Mouse (Mus musculus) v-Abl transformed pro-B cells (cell line): Measurements from ENCODE around the gene Ddx21.

Experiments used
- in situ Hi-C, 2 experiments: fragments of 400-800 bp; cut with MboI; formaldehyde crosslinking; loops; one replicate each; pipeline ENCODE4 v1.15.1; 2025; ENCODE audit not compliant: unreplicated experiment in 2 of 2

Gene Ddx21

DNA sequence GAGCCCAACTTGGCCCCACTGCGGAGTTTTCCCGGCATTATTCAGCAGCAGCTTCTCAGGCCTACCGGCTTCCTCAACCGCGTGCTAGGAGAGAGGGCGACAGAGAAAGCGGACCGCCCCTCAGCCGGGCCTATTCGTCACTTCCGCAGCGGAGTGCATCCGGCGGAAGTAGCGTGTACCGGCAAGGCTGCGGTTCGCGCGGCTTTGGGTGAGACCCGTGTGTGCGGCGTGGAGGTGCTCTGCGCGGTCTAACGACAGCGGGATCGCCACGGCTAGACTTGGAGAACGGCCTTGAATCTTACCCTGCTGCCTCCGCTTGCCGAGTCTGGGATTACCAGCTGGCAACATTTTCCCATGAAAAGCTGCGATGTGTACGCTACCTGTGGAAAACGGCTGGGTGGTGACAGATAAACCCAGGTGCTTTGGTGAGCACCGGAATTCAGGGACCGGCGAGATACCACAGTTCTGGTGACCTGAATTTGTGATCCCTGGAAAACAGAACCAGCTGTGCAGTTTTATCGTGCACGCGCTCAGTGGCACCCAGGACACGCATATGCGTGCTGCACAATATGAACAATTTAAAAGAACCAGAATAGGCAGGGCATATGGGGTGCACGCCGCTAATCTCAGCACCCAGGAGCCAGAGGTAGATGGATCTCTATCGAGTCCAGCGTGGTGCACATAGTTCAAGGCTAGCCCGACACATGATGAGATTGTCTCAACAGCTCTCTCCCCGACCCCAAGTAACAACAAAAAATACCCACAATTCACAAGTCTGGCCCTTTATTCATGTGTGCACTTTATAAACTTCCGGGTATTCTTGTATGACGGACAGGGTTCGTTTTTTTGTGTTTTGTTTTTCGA is at the start of gene Ddx21:
Gene Ddx21, minus strand, starts transcription at position 105 of the 864 bp plus-strand sequence.
- in situ Hi-C loops, result no loop called here

DNA sequence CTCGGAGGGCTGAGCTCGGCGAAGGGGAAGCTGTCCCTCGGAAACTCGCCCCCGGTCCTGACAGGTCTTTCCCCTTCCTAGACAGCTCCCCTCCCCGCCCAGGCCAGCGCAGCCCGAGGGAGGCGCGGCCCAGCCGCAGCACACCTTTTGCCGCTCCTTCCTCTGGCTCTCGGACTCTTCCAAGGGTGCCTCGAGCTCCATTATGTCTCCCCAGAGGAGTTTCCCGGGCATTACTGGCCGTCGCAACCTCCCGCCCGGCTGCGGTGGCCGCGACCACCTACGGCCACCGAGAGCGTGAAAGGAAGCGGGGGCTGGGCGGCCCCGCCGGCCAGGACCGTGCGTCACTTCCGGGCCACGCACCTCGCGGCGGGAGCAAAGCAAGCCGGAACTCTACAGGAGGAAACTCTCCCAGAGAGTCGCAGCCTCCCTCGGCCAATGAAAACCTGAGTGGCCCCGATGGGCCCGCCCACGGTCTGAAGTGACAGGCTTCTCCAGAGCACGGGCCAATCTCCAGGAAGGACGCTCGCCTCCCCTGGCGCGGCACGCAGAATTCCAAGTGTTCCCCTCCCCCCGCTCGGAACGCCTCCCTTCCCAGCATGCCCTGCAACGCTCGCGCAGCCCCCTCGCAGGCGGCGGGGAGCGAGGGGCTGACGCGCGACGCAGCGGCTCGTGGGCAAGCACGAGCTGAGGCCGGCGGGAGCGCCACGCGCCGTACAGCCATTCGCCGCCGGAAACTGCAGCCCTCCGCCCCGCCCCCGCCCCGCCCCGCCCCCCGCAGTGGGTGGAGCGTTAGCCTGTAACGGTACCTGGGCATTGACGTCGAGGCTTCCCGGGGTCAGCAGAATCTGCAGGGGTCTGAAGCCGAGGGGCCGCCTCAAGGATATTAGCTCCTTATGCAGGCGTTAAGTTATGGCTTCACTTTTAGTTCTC is 49.1 kb upstream of the Ddx21 start, which contains the start of gene Ddx50:
Gene Ddx50, minus strand, starts transcription at position 338 of the 930 bp plus-strand sequence.
- in situ Hi-C loops, result no loop called here

DNA sequence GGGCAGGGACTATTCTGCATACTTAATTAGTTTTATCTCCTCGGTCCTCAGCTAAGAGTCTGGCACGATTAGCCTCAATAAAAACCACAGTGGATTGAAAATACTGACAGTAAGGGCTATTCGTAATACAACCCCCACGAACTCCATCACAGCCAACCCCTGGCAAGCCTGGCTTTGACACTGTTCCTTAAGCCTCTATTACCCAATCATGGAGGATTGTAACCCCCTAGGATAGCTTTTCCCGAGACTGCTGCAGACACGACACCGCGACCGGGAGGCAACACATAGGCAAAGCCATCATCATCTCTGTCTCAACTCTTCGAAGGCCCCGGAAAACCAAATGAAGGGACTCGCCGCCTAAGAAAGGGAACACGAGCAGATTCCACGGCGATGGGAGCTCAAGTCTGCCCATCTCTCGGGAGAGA is 48.3 kb upstream of the Ddx21 start:
- in situ Hi-C loops, result no loop called here

DNA sequence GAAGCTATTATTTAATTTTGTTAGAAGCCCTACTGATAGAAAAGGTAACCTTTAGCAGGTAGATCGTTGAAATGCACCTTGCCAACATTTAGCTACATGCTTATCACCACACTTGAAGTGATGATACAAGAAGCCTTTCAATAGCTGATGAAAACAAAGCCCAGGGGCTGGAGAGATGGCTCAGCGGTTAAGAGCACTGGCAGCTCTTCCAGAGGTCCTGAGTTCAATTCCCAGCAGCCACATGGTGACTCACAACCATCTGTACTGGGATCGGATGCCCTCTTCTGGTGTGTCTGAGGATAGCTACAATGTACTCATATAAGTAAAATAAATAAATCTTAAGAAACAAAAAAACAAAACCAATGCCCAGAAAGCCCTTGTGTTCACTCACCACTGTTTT is 2.1 kb upstream of the Ddx21 start:
- in situ Hi-C loops, result no loop called here

GRCm38 (mm10) chr10:62603233-62604030 is 1.4 kb upstream of the Ddx21 start:
- in situ Hi-C loops, result no loop called here

DNA sequence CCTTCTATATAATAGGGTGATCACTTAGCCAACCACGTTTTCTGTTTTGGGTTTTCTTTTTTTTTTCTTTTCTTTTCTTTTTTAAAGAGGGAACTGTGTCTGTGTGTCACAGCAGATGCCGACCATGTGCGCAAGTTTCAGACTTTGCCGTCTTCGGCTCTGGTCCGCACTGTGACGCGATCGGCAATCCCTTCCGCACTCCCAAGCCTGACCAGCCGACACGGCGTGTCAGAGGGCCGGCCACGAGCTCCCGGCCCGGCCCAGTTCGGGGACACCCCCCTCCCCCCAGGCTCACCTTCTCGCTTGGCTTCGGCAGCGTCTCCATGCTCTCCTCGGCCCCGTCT is 276 bp downstream of the Ddx21 start:
- in situ Hi-C loops, result no loop called here

GRCm38 (mm10) chr10:62601053-62601791 is 859 bp downstream of the Ddx21 start:
- in situ Hi-C loops, result no loop called here

DNA sequence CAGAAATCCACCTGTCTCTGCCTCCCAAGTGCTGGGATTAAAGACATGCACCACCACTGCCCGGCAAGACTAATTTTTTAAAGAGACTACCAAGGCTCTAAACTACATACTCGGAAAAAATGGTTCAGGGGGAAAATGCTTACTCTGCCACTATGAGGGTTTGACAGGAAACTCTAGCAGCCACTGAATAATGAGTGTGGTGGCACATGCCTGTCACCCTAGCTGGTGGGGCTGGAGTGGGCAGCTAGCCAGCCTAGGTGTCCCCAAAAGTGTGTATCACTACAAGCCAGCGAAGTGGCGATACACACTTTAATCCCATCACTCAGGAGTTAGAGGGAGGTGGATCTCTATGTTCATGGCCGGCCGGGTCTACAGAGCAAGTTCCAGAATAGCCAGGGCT is 2.0 kb downstream of the Ddx21 start:
- in situ Hi-C loops, result no loop called here

- in situ Hi-C loops, result loop anchor here in 1 of 2 experiments (25.0 kb wide), 1 partner anchor 412 kb away; no protein-coding TSS in a partner anchor
Measured at GRCm38 (mm10) chr10:62599311-62599710, 2.8 kb downstream of the Ddx21 start.

DNA sequence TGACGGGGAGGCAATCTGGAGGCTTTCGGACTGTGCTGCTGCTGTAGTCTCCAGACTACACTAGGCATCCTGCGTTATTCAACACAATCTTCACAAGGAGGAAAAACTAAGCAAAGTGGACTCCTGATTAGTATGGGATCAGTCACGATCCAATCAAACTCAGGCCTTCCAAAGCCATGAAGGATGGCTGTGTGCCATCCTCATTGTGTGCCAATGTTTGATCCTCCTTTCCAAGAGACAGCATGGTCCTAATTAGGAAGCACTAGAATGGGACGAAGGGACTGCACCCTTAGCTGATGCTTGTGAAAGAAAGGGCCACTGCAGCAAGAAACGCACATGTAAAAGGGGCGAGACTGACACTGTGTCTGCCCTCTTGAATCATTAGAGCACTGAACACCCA is 9.6 kb downstream of the Ddx21 start:
- in situ Hi-C loops, result loop anchor here in 1 of 2 experiments (25.0 kb wide), 1 partner anchor 405 kb away; no protein-coding TSS in a partner anchor

DNA sequence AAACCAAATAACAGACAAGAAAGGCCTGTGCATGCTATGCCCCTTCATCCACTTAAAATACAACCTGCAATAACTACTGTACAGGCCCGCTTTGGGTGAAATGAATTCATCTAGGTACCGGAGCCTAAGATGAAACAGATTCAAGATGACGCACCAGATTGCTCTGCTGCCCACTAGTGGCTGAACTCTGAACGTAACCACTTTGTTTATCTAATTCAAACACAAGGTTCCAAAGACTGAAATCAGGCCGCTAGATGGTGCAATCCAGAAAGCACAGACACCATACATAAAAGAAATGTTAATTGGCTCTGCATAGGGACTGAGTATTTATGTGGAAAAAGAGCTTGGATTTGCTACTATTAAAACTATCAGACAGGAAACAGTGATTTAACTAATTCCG is 11.9 kb downstream of the Ddx21 start:
- in situ Hi-C loops, result loop anchor here in 1 of 2 experiments (25.0 kb wide), 1 partner anchor 403 kb away; no protein-coding TSS in a partner anchor

DNA sequence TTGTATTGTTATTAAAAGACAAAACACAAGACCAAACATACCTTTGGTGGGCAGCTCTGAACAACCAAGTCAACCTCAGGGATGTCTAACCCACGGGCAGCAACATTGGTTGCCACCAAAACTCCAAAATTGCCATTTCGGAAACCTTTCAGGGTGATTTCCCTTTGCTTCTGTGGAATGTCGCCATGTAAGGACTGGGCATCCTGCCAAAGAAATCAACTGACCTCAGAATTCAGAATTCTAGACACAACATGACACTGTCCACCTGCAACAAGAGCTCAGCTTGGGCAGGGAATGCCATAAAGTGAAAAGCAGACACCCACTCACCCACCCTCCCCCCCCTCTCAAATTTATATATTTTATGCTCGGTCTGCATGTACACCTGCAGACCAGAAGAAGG is 13.5 kb downstream of the Ddx21 start:
- in situ Hi-C loops, result loop anchor here (10.0 to 25.0 kb wide), 2 partner anchors 401 to 796 kb away; partner anchors contain the start of genes Dnajc12 (in 1 of the 2) and Sirt1 (in 1 of the 2)

GRCm38 (mm10) chr10:62583245-62583644 is 18.8 kb downstream of the Ddx21 start:
- in situ Hi-C loops, result loop anchor here (10.0 to 25.0 kb wide), 2 partner anchors 396 to 802 kb away; partner anchors contain the start of genes Dnajc12 (in 1 of the 2) and Sirt1 (in 1 of the 2)

- in situ Hi-C loops, result loop anchor here (10.0 to 25.0 kb wide), 2 partner anchors 395 to 802 kb away; partner anchors contain the start of genes Dnajc12 (in 1 of the 2) and Sirt1 (in 1 of the 2)
Measured at GRCm38 (mm10) chr10:62582701-62583100, 19.4 kb downstream of the Ddx21 start.

DNA sequence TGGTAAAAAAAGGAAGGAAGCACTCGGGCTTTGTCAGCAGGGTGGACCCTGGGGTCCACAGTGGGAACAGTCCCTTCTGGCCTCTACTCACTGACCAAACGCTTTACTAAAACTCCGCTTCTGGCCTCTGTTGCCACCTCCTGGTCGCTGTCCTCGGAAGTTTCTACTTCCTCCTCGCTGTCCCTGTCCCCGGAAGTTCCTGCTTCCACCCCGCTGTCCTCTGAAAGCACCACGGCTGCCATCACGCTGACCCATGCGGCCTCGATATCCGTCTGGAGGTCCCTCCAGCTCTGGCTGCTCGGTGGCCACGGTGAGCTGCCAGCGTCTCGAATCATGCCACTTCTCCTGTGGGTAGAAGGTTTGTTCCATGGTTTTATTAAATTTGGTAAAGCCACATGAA is 19.8 kb downstream of the Ddx21 start:
- in situ Hi-C loops, result loop anchor here (10.0 to 25.0 kb wide), 2 partner anchors 395 to 803 kb away; partner anchors contain the start of genes Dnajc12 (in 1 of the 2) and Sirt1 (in 1 of the 2)

DNA sequence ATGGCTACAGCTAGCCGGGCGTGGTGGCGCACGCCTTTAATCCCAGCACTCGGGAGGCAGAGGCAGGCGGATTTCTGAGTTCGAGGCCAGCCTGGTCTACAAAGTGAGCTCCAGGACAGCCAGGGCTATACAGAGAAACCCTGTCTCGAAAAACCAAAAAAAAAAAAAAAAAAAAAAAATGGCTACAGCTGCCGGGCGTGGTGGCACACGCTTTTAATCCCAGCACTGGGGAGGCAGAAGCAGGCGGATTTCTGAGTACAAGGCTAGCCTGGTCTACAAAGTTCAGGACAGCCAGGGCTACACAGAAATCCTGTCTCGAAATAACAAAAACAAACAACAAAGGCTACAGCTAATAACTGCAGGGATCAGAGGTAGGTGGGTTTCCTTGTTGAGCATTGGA is 23.0 kb downstream of the Ddx21 start:
- in situ Hi-C loops, result loop anchor here in 1 of 2 experiments (25.0 kb wide), 1 partner anchor 392 kb away; no protein-coding TSS in a partner anchor

- in situ Hi-C loops, result loop anchor here in 1 of 2 experiments (25.0 kb wide), 1 partner anchor 391 kb away; no protein-coding TSS in a partner anchor
Measured at GRCm38 (mm10) chr10:62578338-62579100, 23.6 kb downstream of the Ddx21 start, which contains the start of gene Kif1bp. Gene Kif1bp, minus strand, starts transcription at chr10:62578457.
